Mouse (Mus musculus) midbrain, embryonic 14.5 days (tissue): Measurements from ENCODE around the gene Gm10447. TPM values are rescaled to one million over a fixed set of nuclear protein-coding genes. Genes with fewer than 3 reads are reported as not detected.

Source experiments
- ATAC-seq: fragments of 200-750 bp; cut with Nextera tagmentation; 2 replicates; pipeline ENCODE4 v1.8.0; 2017; ENCODE audit warnings: moderate number of reproducible peaks, moderate library complexity; ENCODE audit not compliant: low FRiP score, low TSS enrichment
- DNase-seq: peaks from one replicate; pipeline ENCODE4 v3.0.0-alpha.2; 2015
- H3K27ac ChIP-seq: fragments of 300-500 bp; sonication (generic); replicated peaks from 2 replicates; pipeline ENCODE4 v1.5.1; 2014; ENCODE audit warnings: mild to moderate bottlenecking, low read depth, low read length, moderate library complexity
- H3K27me3 ChIP-seq: fragments of 300-500 bp; sonication (generic); 2 replicates; pipeline ENCODE4 v1.6.1; 2014; ENCODE audit warnings: low read length, control low read depth, mixed read lengths; ENCODE audit not compliant: control insufficient read depth, insufficient read depth
- H3K36me3 ChIP-seq: fragments of 300-500 bp; sonication (generic); 2 replicates; pipeline ENCODE4 v1.6.1; 2014; ENCODE audit warnings: low read length, control low read depth; ENCODE audit not compliant: control insufficient read depth, insufficient read depth
- H3K4me1 ChIP-seq: fragments of 300-500 bp; sonication (generic); 2 replicates; pipeline ENCODE4 v1.6.1; 2014; ENCODE audit warnings: mild to moderate bottlenecking, antibody characterized with exemption, low read length, control low read depth; ENCODE audit not compliant: control insufficient read depth, insufficient read depth
- H3K4me2 ChIP-seq: fragments of 300-500 bp; sonication (generic); 2 replicates; pipeline ENCODE4 v1.6.1; 2014; ENCODE audit warnings: mild to moderate bottlenecking, low read length, moderate library complexity
- H3K4me3 ChIP-seq: fragments of 300-500 bp; sonication (generic); replicated peaks from 2 replicates; pipeline ENCODE4 v1.5.1; 2014; ENCODE audit warnings: low read depth, low read length
- H3K9ac ChIP-seq: fragments of 300-500 bp; sonication (generic); replicated peaks from 2 replicates; pipeline ENCODE4 v1.6.1; 2014; ENCODE audit warnings: mild to moderate bottlenecking, low read length, moderate library complexity
- H3K9me3 ChIP-seq: fragments of 300-500 bp; sonication (generic); 2 replicates; pipeline ENCODE4 v1.6.1; 2016; ENCODE audit warnings: low read length, control low read depth, mixed read lengths; ENCODE audit not compliant: control insufficient read depth
- WGBS: fragments of 180-500 bp; shearing (Covaris S2); extraction: QIAGEN DNeasy Blood & Tissue Kit; methylation state at CpG from one replicate; pipeline ENCODE4 v1.1.7; 2014; 5-methylcytosine and 5-hydroxymethylcytosine counted together
- polyA plus RNA-seq: library from polyadenylated mRNA; unstranded; fragments of >200 nt; fragmentation: Nextera tagmentation; extraction: Ambion mirVana; gene quantifications from 2 replicates; pipeline ENCODE4 v1.2.1, GENCODE M21; 2014

Gm10447 gene
- polyA plus RNA-seq, 1 experiment from 2014 or later, result not detected

GRCm38 (mm10) chr11:53457372-53457954 lies 553 bp upstream of the Gm10447 start:
- Histone ChIP-seq H3K36me3 (no peaks in the 10 kb centered on the region), H3K4me2 (peak overlapping the region; percentile 75), H3K4me1 (0 out of 2 replicates have a peak, but pooled peaks cover 3% of the 10 kb centered on the region), H3K4me3 (peak overlapping the region; percentile 39), H3K9ac (peak overlapping the region; percentile 52), H3K27ac (no peak overlapping the region), H3K9me3 (no peaks in the 10 kb centered on the region), H3K27me3 (peaks cover 43% of the 10 kb centered on the region)
- no peak; the same call in 1 of the 2 replicates for ATAC-seq
- peak; percentile 4 for DNase-seq
- WGBS, result 6% methylated on average over 29 of the region's 29 CpGs

GRCm38 (mm10) chr11:53453031-53453430 lies 3.9 kb downstream of the Gm10447 start:
- Histone ChIP-seq H3K27ac (no peak overlapping the region), H3K36me3 (no peaks in the 10 kb centered on the region), H3K4me1 (0 out of 2 replicates have a peak, but pooled peaks cover 3% of the 10 kb centered on the region), H3K9ac (no peak overlapping the region), H3K4me2 (no peak overlapping the region), H3K27me3 (peaks cover 21% of the 10 kb centered on the region), H3K4me3 (no peak overlapping the region), H3K9me3 (no peaks in the 10 kb centered on the region)
- WGBS, result 88% methylated on average over 5 of the region's 5 CpGs
- ATAC-seq (no peak), DNase-seq (no peak)

GRCm38 (mm10) chr11:53452396-53452795 lies 4.5 kb downstream of the Gm10447 start:
- ATAC-seq (no peak), DNase-seq (no peak)
- H3K4me1 ChIP-seq, result 0 out of 2 replicates have a peak, but pooled peaks cover 3% of the 10 kb centered on the region
- WGBS, result 95% methylated on average over 9 of the region's 9 CpGs
- no peaks in the 10 kb centered on the region for H3K9me3 ChIP-seq
- no peak overlapping the region for H3K4me2 ChIP-seq
- no peaks in the 10 kb centered on the region for H3K36me3 ChIP-seq
- H3K4me3 ChIP-seq, result no peak overlapping the region
- H3K27me3 ChIP-seq, result peaks cover 14% of the 10 kb centered on the region
- no peak overlapping the region for H3K9ac ChIP-seq
- no peak overlapping the region for H3K27ac ChIP-seq

GRCm38 (mm10) chr11:53451361-53451760 lies 5.5 kb downstream of the Gm10447 start:
- no peaks in the 10 kb centered on the region for H3K36me3 ChIP-seq
- no peak overlapping the region for H3K4me3 ChIP-seq
- no peak overlapping the region for H3K27ac ChIP-seq
- DNase-seq (no peak), ATAC-seq (no peak)
- no peak overlapping the region for H3K9ac ChIP-seq
- H3K4me1 ChIP-seq, result no peaks in the 10 kb centered on the region
- WGBS, result 75% methylated on average over 2 of the region's 2 CpGs
- H3K9me3 ChIP-seq, result no peaks in the 10 kb centered on the region
- H3K4me2 ChIP-seq, result no peak overlapping the region
- peaks cover 6% of the 10 kb centered on the region for H3K27me3 ChIP-seq

- H3K4me2 ChIP-seq, result no peak overlapping the region
- H3K36me3 ChIP-seq, result no peaks in the 10 kb centered on the region
- H3K4me1 ChIP-seq, result no peaks in the 10 kb centered on the region
- no peaks in the 10 kb centered on the region for H3K27me3 ChIP-seq
- no peak for ATAC-seq
- H3K9ac ChIP-seq, result no peak overlapping the region
- no peak for DNase-seq
- WGBS, result 66% methylated on average over 15 of the region's 15 CpGs
- H3K27ac ChIP-seq, result no peak overlapping the region
- no peaks in the 10 kb centered on the region for H3K9me3 ChIP-seq
- no peak overlapping the region for H3K4me3 ChIP-seq
Observed at GRCm38 (mm10) chr11:53450070-53450705, 6.7 kb downstream of the Gm10447 start.

- DNase-seq (no peak), ATAC-seq (no peak)
- no peaks in the 10 kb centered on the region for H3K36me3 ChIP-seq
- H3K9ac ChIP-seq, result no peak overlapping the region
- H3K4me3 ChIP-seq, result no peak overlapping the region
- no peaks in the 10 kb centered on the region for H3K27me3 ChIP-seq
- no peaks in the 10 kb centered on the region for H3K4me1 ChIP-seq
- H3K9me3 ChIP-seq, result no peaks in the 10 kb centered on the region
- WGBS, result 91% methylated on average over 1 of the region's 1 CpGs
- H3K27ac ChIP-seq, result no peak overlapping the region
- H3K4me2 ChIP-seq, result no peak overlapping the region
Observed at GRCm38 (mm10) chr11:53448529-53448928, 8.4 kb downstream of the Gm10447 start.

- WGBS, result 88% methylated on average over 8 of the region's 8 CpGs
Observed at GRCm38 (mm10) chr11:53447996-53448395, 8.9 kb downstream of the Gm10447 start.

GRCm38 (mm10) chr11:53446183-53446582 lies 10.7 kb downstream of the Gm10447 start:
- WGBS, result 90% methylated on average over 13 of the region's 13 CpGs
- no peaks in the 10 kb centered on the region for H3K36me3 ChIP-seq

More at GRCm38 (mm10) chr11:53447996-53448395, 8.9 kb downstream of the Gm10447 start:
- H3K27me3 ChIP-seq, result no peaks in the 10 kb centered on the region
- no peaks in the 10 kb centered on the region for H3K36me3 ChIP-seq
- no peak overlapping the region for H3K27ac ChIP-seq
- no peak overlapping the region for H3K4me2 ChIP-seq
- no peak for ATAC-seq
- H3K9ac ChIP-seq, result no peak overlapping the region
- no peak for DNase-seq
- no peaks in the 10 kb centered on the region for H3K9me3 ChIP-seq
- H3K4me3 ChIP-seq, result no peak overlapping the region
- no peaks in the 10 kb centered on the region for H3K4me1 ChIP-seq

GRCm38 (mm10) chr11:53445562-53445961 lies 11.3 kb downstream of the Gm10447 start:
- ATAC-seq (no peak), DNase-seq (no peak)
- Histone ChIP-seq H3K27ac (no peak overlapping the region), H3K9me3 (no peaks in the 10 kb centered on the region), H3K9ac (no peak overlapping the region), H3K36me3 (no peaks in the 10 kb centered on the region), H3K4me2 (no peak overlapping the region), H3K4me1 (no peaks in the 10 kb centered on the region), H3K4me3 (no peak overlapping the region), H3K27me3 (no peaks in the 10 kb centered on the region)
- 64% methylated on average over 13 of the region's 13 CpGs for WGBS

More at GRCm38 (mm10) chr11:53446183-53446582, 10.7 kb downstream of the Gm10447 start:
- no peak overlapping the region for H3K9ac ChIP-seq
- H3K27ac ChIP-seq, result no peak overlapping the region
- ATAC-seq (no peak), DNase-seq (no peak)
- H3K4me2 ChIP-seq, result no peak overlapping the region
- H3K4me1 ChIP-seq, result no peaks in the 10 kb centered on the region
- H3K4me3 ChIP-seq, result no peak overlapping the region
- no peaks in the 10 kb centered on the region for H3K9me3 ChIP-seq
- no peaks in the 10 kb centered on the region for H3K27me3 ChIP-seq
